Mouse (Mus musculus) layer of hippocampus, adult 18-20 months (tissue): ENCODE measurements around the gene Gm15517. TPM values are rescaled to one million over a fixed set of nuclear protein-coding genes. Genes with fewer than 3 reads are reported as not detected.

Experiments used
- DNase-seq, 2 experiments: peaks; one replicate each; pipeline ENCODE4 v3.0.0; 2022; ENCODE audit warnings: low spot score in 2 of 2
- total RNA-seq, 2 experiments: library from RNA; stranded (reverse); gene quantifications; 2 replicates each; pipeline ENCODE4 v1.2.3; 2021

Gm15517 gene
- total RNA-seq, 2 experiments from 2014 or later: not detected

DNA sequence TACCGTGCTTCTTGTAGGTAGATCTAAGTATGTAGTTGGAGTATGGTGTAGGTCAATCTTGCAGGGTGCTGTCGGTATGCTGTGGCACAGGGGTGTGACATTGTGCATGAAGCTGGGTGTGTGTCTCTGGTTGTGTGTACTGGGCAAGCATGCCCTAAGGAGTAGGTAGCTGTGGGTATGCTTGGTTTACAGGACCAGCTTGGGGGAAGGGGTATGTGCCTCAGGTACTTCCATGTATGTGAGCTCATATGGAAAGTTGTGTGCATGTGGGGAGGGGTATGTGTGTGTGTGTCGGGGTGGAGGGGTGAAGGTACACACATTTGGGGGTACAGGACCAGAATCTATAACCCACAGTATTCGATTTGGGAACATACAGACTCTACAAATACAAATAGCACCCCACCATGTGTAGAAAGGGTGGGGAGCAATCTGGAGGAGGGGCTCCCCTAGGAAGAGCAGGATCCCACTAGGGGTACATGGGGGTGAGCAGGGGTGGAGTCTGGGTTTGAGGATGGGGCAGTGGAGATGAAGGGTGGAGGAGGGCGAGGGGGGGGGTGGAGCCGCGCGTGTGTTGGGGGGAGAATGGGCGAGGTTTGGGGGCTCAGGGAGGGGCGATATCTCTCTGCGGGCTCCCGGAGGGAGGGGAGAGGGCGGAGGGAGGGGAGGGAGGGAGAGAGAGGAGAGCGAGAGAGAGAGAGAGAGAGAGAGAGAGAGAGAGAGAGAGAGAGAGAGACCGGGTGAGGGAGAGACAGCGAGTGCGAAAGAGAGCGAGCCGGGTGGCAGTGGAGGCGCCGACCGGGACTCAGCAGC is 48.4 kb downstream of the Gm15517 start, which contains the start of gene Shank1:
TSS of gene Shank1 (plus strand) at position 779 of the 810 bp plus-strand sequence.
- DNase-seq: peak in 1 of 2 experiments; percentile 22

DNA sequence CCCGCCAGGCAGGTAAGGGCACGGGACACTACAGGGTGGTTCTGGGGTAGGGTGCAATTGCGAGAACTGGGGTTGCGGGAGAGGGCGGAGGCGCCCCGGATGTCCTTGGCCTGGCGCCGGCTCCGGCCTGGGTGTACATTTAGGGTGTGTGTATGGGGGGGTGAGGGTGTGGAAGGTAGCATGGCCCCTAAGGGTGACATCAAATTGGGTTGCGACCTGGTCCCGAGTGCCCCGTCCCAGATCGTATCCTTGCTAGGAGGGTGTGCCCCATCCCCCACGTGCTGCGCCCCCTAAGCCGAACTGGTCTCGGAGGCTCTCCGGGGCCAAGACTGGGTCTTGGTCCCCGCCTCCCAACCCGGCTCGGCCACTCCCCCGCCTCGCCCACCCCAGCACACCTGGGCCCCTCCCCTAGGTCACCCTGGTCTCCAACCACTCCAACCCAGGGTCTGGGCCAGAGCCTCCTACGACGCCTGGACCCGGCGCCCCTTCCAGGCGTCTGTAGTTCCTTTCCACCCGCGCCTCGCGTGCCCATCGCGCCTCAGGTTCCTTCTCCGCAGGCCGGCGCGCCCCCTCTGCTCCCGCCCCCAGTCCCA is 49.1 kb downstream of the Gm15517 start:
- no peak for DNase-seq

DNA sequence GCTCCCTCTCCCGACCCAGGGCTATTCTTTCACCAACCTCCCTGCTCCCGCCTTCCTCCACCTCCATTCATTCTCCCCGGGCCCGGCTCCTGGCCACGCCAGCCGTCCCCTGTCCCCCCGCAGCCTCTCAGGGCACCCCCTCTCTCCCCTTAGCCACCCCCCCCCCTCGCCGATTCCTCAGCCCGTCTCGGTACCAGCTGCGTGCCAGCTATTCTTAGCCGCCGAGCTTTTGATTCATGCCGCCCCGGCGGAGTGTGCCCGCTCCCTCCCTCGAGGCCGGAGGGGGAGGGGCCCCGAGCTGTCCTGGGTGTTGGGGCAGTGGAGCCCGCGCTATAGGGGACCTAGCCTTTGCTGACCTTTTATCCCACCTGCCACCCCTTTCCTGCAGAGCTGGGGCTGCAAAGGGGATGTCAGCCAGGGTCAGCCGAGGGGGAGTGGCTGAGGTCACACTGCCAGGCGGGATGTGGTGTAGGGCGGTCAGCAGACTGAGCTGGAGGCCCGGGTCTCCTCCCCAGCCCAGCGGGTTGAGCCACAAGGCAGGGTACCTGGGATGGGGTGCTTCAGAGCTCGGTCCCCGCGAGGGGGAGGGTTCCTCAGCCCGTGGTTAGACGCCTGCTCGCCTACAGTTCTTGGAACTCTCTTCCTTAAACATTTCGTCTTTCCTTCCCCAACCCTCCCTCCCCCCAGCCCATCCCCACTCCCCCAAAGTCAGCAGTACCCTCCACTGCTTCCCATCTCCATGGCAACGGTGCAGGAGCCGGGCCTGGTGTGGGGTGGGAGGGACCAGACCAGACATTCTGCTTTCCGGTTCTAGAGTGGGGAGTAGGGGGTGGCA is 49.8 kb downstream of the Gm15517 start:
- DNase-seq: peak in 1 of 2 experiments; percentile 65

Other genes with a start within 250 kb of the Gm15517 start
- gene Klk1b26, start 249.3 kb upstream of the Gm15517 start, total RNA-seq: not detected
- not detected for gene Klk1b27, start 209.2 kb upstream of the Gm15517 start, total RNA-seq
- gene Klk1b21, start 159.1 kb upstream of the Gm15517 start, total RNA-seq: not detected
- not detected for gene Klk1b22, start 148.8 kb upstream of the Gm15517 start, total RNA-seq
- gene Klk1b16, start 124.7 kb upstream of the Gm15517 start, total RNA-seq: not detected
- not detected for gene Klk1b24, start 73.2 kb upstream of the Gm15517 start, total RNA-seq
- gene Klk1b3, start 63.3 kb upstream of the Gm15517 start, total RNA-seq: not detected
- gene Klk1b4, start 54.0 kb upstream of the Gm15517 start, total RNA-seq: not detected
- gene Klk1b5, start 45.5 kb upstream of the Gm15517 start, total RNA-seq: not detected
- not detected for gene Klk1, start 36.1 kb upstream of the Gm15517 start, total RNA-seq
- gene Gm36864, start 25.3 kb upstream of the Gm15517 start, total RNA-seq: not detected
- under 1 TPM; 0.62 to 0.84 TPM for gene 1700028J19Rik, start 14.8 kb upstream of the Gm15517 start, total RNA-seq
- gene 2410002F23Rik, start 14.7 kb upstream of the Gm15517 start, total RNA-seq: 10 to 100 TPM; 78.3 to 89.3 TPM
- gene Acp4, start 4.1 kb upstream of the Gm15517 start, total RNA-seq: not detected
- gene Clec11a, start 45.5 kb downstream of the Gm15517 start, total RNA-seq: 1 to 10 TPM; 3.3 to 3.6 TPM
- gene Shank1, start 48.8 kb downstream of the Gm15517 start, total RNA-seq: 100 to 1,000 TPM; 626 to 653 TPM
- gene Syt3, start 122.7 kb downstream of the Gm15517 start, total RNA-seq: 10 to 100 TPM; 85.4 to 87.4 TPM
- gene 1700008O03Rik, start 124.4 kb downstream of the Gm15517 start, total RNA-seq: 1 to 10 TPM; 2.1 to 4.5 TPM
- gene Lrrc4b, start 167.6 kb downstream of the Gm15517 start, total RNA-seq: 100 to 1,000 TPM; 336 to 349 TPM
- 10 to 100 TPM; 13.0 TPM for gene Aspdh, start 203.9 kb downstream of the Gm15517 start, total RNA-seq
- 100 to 1,000 TPM in 1 of 2 experiments, 10 to 100 TPM in 1; 86.1 to 100 TPM for gene Josd2, start 206.5 kb downstream of the Gm15517 start, total RNA-seq
- 100 to 1,000 TPM; 235 to 245 TPM for gene Emc10, start 235.1 kb downstream of the Gm15517 start, total RNA-seq
- 10 to 100 TPM; 16.2 to 17.6 TPM for gene Fam71e1, start 235.1 kb downstream of the Gm15517 start, total RNA-seq